Mouse (Mus musculus): Measurements from ENCODE around the gene Nol12. TPM values are rescaled to one million over a fixed set of nuclear protein-coding genes. Genes with fewer than 3 reads are reported as not detected.
A peak's percentile ranks its signal among the peaks of the same experiment; 100 is the strongest.

Gene Nol12
- polyA plus RNA-seq, 1 experiment from 2014 or later = 60.5 TPM

GRCm38 (mm10) chr15:78901422-78901789 lies 33.3 kb upstream of the Nol12 start:
- Histone ChIP-seq H3K4me1 (peaks cover 28% of the 10 kb centered on the region), H3K27ac (peak overlapping the region; percentile 78), H3K4me2 (replicated peaks) (peak overlapping the region; percentile 81), H3K9me3 (no peaks in the 10 kb centered on the region), H3K4me3 (peak overlapping the region; percentile 75), H3K36me3 (peaks cover 38% of the 10 kb centered on the region), H3K27me3 (no peaks in the 10 kb centered on the region), H3K9ac (peak overlapping the region; percentile 80)
- WGBS = 36% methylated on average over 8 of the region's 8 CpGs
- ATAC-seq (ENCODE audit: insufficient number of reproducible peaks, insufficient read depth, low FRiP score, low TSS enrichment) = no peak

- Histone ChIP-seq H3K9me3 (no peaks in the 10 kb centered on the region), H3K4me2 (replicated peaks) (no peak overlapping the region), H3K4me3 (no peak overlapping the region), H3K4me1 (peaks cover 28% of the 10 kb centered on the region), H3K36me3 (peaks cover 57% of the 10 kb centered on the region), H3K27ac (no peak overlapping the region), H3K27me3 (no peaks in the 10 kb centered on the region), H3K9ac (0 out of 2 replicates have a peak overlapping the region, but pooled peaks have one; percentile 2)
- 14% methylated on average over 2 of the region's 2 CpGs for WGBS
- no peak for ATAC-seq (ENCODE audit: insufficient number of reproducible peaks, insufficient read depth, low FRiP score, low TSS enrichment)
These were observed 31.5 kb upstream of the Nol12 start for GRCm38 (mm10) chr15:78903243-78903642.

- 74% methylated on average over 7 of the region's 7 CpGs for WGBS
- Histone ChIP-seq H3K4me3 (no peak overlapping the region), H3K9me3 (no peaks in the 10 kb centered on the region), H3K27ac (no peak overlapping the region), H3K36me3 (peaks cover 81% of the 10 kb centered on the region), H3K4me2 (replicated peaks) (no peak overlapping the region), H3K27me3 (no peaks in the 10 kb centered on the region), H3K4me1 (no peaks in the 10 kb centered on the region), H3K9ac (no peak overlapping the region)
- ATAC-seq (ENCODE audit: insufficient number of reproducible peaks, insufficient read depth, low FRiP score, low TSS enrichment) = no peak
These were observed 26.3 kb upstream of the Nol12 start for GRCm38 (mm10) chr15:78908399-78908798.

GRCm38 (mm10) chr15:78908982-78909381 lies 25.8 kb upstream of the Nol12 start:
- peaks cover 76% of the 10 kb centered on the region for H3K36me3 ChIP-seq
- ATAC-seq (ENCODE audit: insufficient number of reproducible peaks, insufficient read depth, low FRiP score, low TSS enrichment) = no peak
- H3K4me1 ChIP-seq = no peaks in the 10 kb centered on the region
- no peak overlapping the region for H3K27ac ChIP-seq
- WGBS = 88% methylated on average over 8 of the region's 8 CpGs
- H3K4me3 ChIP-seq = no peak overlapping the region
- H3K9me3 ChIP-seq = no peaks in the 10 kb centered on the region
- no peak overlapping the region for H3K4me2 ChIP-seq (replicated peaks)
- no peaks in the 10 kb centered on the region for H3K27me3 ChIP-seq
- no peak overlapping the region for H3K9ac ChIP-seq

- 39% methylated on average over 9 of the region's 9 CpGs for WGBS
- Histone ChIP-seq H3K4me1 (peaks cover 22% of the 10 kb centered on the region), H3K9me3 (no peaks in the 10 kb centered on the region), H3K27ac (no peak overlapping the region), H3K4me3 (no peak overlapping the region), H3K36me3 (peaks cover 45% of the 10 kb centered on the region), H3K27me3 (no peaks in the 10 kb centered on the region), H3K9ac (no peak overlapping the region), H3K4me2 (replicated peaks) (no peak overlapping the region)
- ATAC-seq (ENCODE audit: insufficient number of reproducible peaks, insufficient read depth, low FRiP score, low TSS enrichment) = no peak
These were observed 22.7 kb upstream of the Nol12 start for GRCm38 (mm10) chr15:78912040-78912439.

- WGBS = under 1% methylated on average over 51 of the region's 51 CpGs
- Histone ChIP-seq H3K27ac (peak within 1 kb of the TSS; percentile 93), H3K4me1 (peaks cover 22% of the 10 kb centered on the region), H3K4me2 (replicated peaks) (peak within 1 kb of the TSS; percentile 96), H3K9ac (peak within 1 kb of the TSS; percentile 83), H3K27me3 (no peaks in the 10 kb centered on the region), H3K36me3 (peaks cover 42% of the 10 kb centered on the region), H3K4me3 (peak within 1 kb of the TSS; percentile 77), H3K9me3 (no peaks in the 10 kb centered on the region)
- peak; percentile 93 for ATAC-seq (ENCODE audit: insufficient number of reproducible peaks, insufficient read depth, low FRiP score, low TSS enrichment)
These were observed 21.1 kb upstream of the Nol12 start, which contains the start of gene Pdxp for GRCm38 (mm10) chr15:78913632-78914090. TSS of gene Pdxp (plus strand) at chr15:78913919.

- peak; percentile 53 for ATAC-seq (ENCODE audit: insufficient number of reproducible peaks, insufficient read depth, low FRiP score, low TSS enrichment)
- Histone ChIP-seq H3K4me1 (peaks cover 22% of the 10 kb centered on the region), H3K9me3 (no peaks in the 10 kb centered on the region), H3K27me3 (no peaks in the 10 kb centered on the region), H3K9ac (peak overlapping the region; percentile 83), H3K27ac (peak overlapping the region; percentile 93), H3K4me2 (replicated peaks) (peak overlapping the region; percentile 96), H3K36me3 (peaks cover 41% of the 10 kb centered on the region), H3K4me3 (peak overlapping the region; percentile 77)
- WGBS = 1% methylated on average over 87 of the region's 87 CpGs
These were observed 20.5 kb upstream of the Nol12 start for GRCm38 (mm10) chr15:78914091-78914822.

- H3K4me2 ChIP-seq (replicated peaks) = peak overlapping the region; percentile 96
- no peaks in the 10 kb centered on the region for H3K9me3 ChIP-seq
- H3K4me3 ChIP-seq = peak overlapping the region; percentile 77
- peaks cover 22% of the 10 kb centered on the region for H3K4me1 ChIP-seq
- peaks cover 36% of the 10 kb centered on the region for H3K36me3 ChIP-seq
- peak overlapping the region; percentile 93; the same call in 1 of the 2 replicates for H3K27ac ChIP-seq
- H3K27me3 ChIP-seq = no peaks in the 10 kb centered on the region
- 45% methylated on average over 8 of the region's 8 CpGs for WGBS
- peak overlapping the region; percentile 83 for H3K9ac ChIP-seq
- no peak for ATAC-seq (ENCODE audit: insufficient number of reproducible peaks, insufficient read depth, low FRiP score, low TSS enrichment)
These were observed 19.7 kb upstream of the Nol12 start for GRCm38 (mm10) chr15:78914823-78915659.

GRCm38 (mm10) chr15:78915660-78916017 lies 19.1 kb upstream of the Nol12 start:
- H3K4me2 ChIP-seq (replicated peaks) = peak overlapping the region; percentile 96
- H3K9me3 ChIP-seq = no peaks in the 10 kb centered on the region
- 6% methylated on average over 8 of the region's 8 CpGs for WGBS
- no peak for ATAC-seq (ENCODE audit: insufficient number of reproducible peaks, insufficient read depth, low FRiP score, low TSS enrichment)
- peaks cover 33% of the 10 kb centered on the region for H3K36me3 ChIP-seq
- peak overlapping the region; percentile 83; the same call in 1 of the 2 replicates for H3K9ac ChIP-seq
- H3K27me3 ChIP-seq = no peaks in the 10 kb centered on the region
- no peak overlapping the region for H3K27ac ChIP-seq
- H3K4me1 ChIP-seq = peaks cover 22% of the 10 kb centered on the region
- H3K4me3 ChIP-seq = peak overlapping the region; percentile 77

GRCm38 (mm10) chr15:78916052-78916826 lies 18.5 kb upstream of the Nol12 start:
- H3K4me1 ChIP-seq = peaks cover 22% of the 10 kb centered on the region
- H3K36me3 ChIP-seq = peaks cover 27% of the 10 kb centered on the region
- no peaks in the 10 kb centered on the region for H3K9me3 ChIP-seq
- no peak for ATAC-seq (ENCODE audit: insufficient number of reproducible peaks, insufficient read depth, low FRiP score, low TSS enrichment)
- H3K27ac ChIP-seq = no peak overlapping the region; the same call in 1 of the 2 replicates
- WGBS = 60% methylated on average over 12 of the region's 12 CpGs
- H3K4me3 ChIP-seq = peak overlapping the region; percentile 77
- H3K27me3 ChIP-seq = no peaks in the 10 kb centered on the region
- H3K4me2 ChIP-seq (replicated peaks) = peak overlapping the region; percentile 96
- H3K9ac ChIP-seq = peak overlapping the region; percentile 25

GRCm38 (mm10) chr15:78918126-78918525 lies 16.6 kb upstream of the Nol12 start:
- WGBS = 86% methylated on average over 23 of the region's 23 CpGs
- Histone ChIP-seq H3K9ac (no peak overlapping the region), H3K9me3 (no peaks in the 10 kb centered on the region), H3K4me3 (no peak overlapping the region), H3K27me3 (no peaks in the 10 kb centered on the region), H3K4me1 (peaks cover 24% of the 10 kb centered on the region), H3K36me3 (peaks cover 23% of the 10 kb centered on the region), H3K27ac (no peak overlapping the region), H3K4me2 (replicated peaks) (no peak overlapping the region)
- no peak for ATAC-seq (ENCODE audit: insufficient number of reproducible peaks, insufficient read depth, low FRiP score, low TSS enrichment)
